Mouse (Mus musculus) small intestine, adult 10 weeks (tissue): ENCODE results near the gene Bud31. TPM values are rescaled to one million over a fixed set of nuclear protein-coding genes. Genes with fewer than 3 reads are reported as not detected.

Experiments
- polyA plus RNA-seq: library from polyadenylated mRNA; stranded (reverse); fragments of 350-450 nt; fragmentation: Illumina TruSeq; extraction: RNeasy Lipid Tissue Mini Kit (QIAGEN cat#74804); gene quantifications from one replicate; pipeline ENCODE4 v1.2.3, GENCODE M21; 2014; ENCODE audit warnings: low replicate concordance

Bud31 gene
- polyA plus RNA-seq: 258 TPM

GRCm38 (mm10) chr5:145139571-145140519 is at the start of gene Bud31, which contains the start of gene Pdap1:
Gene Bud31 (plus strand): TSS chr5:145140362.
Gene Pdap1 (minus strand): TSS chr5:145140238.

GRCm38 (mm10) chr5:145114071-145114605 is 26.0 kb upstream of the Bud31 start, which contains the start of gene Arpc1b:
Gene Arpc1b (plus strand): TSS chr5:145114215.

DNA sequence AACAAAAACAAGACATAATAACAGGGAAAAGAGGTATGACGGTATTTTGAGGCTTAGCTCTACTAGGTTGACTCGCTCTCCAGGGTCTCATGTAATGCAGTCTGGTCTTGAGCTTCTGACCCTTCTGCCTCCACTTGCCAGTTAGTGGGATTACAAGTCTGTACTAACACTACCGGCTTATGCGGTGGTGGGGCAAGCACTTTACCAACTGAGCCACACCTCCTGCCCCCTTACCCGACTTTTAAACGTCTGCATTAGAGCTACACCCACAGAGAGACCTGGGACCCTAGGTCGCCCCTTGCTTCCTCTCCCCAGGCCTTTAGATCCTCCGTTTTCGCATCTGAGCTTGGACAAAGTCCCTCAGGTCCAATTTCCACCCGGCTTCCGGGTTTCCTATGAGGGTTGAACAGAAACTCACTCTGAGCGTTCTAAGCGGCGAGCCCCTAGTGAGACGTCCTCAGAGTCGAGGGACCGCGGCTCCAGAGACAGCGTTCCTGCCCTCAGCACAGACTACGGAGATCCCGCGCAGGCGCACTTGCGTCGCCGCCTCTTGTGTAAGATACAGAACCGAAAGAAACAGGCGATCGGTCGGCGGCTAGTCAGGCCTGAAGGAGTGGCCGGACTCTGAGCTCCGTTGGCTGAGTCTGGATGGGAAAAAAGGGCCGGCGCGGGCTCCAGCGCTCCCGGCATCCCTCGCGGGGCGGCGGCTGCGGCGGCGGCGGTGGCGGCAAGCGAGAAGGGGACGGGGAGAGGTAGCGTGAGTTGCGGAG is 26.6 kb downstream of the Bud31 start, which contains the start of the genes Ptcd1 and Cpsf4:
Gene Ptcd1, minus strand, starts transcription at position 573 of the 770 bp plus-strand sequence.
Gene Cpsf4, plus strand, starts transcription at position 678 of the 770 bp plus-strand sequence.

DNA sequence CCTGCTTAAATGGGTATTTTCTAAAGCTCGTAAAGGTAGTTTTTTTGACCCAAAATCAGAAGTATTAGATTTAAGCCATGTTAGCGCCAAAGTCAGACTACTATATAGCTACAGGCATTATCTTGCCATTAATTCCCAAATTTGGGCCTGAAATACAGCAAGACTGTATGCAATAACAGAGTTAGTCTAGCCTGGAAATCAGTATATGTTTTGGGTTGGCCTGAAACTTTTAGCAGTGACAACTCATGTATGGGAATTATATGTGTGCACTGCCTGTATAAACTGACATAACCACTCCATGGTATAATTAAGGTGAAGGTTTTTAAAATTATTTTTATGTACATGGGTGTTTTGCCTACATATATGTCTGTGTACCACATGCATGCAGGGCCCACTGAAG is 51.8 kb downstream of the Bud31 start, which contains the start of gene Atp5j2:
Gene Atp5j2, minus strand, starts transcription at position 101 of the 400 bp plus-strand sequence.

Other genes starting within 250 kb of the Bud31 start
- gene Smurf1, start 174.5 kb upstream of the Bud31 start, polyA plus RNA-seq: 5.8 TPM
- not detected for gene Gm4871, start 107.6 kb upstream of the Bud31 start, polyA plus RNA-seq
- not detected for gene 1700018F24Rik, start 97.4 kb upstream of the Bud31 start, polyA plus RNA-seq
- gene Arpc1a, start 56.5 kb upstream of the Bud31 start, polyA plus RNA-seq: 17.5 TPM
- not detected for gene Kpna7, start 56.3 kb upstream of the Bud31 start, polyA plus RNA-seq
- gene Arpc1b, start 26.1 kb upstream of the Bud31 start, polyA plus RNA-seq: 76.0 TPM
- 17.9 TPM for gene Pdap1, start 124 bp upstream of the Bud31 start, polyA plus RNA-seq
- gene Ptcd1, start 26.7 kb downstream of the Bud31 start, polyA plus RNA-seq: 0.59 TPM
- 2.2 TPM for gene Cpsf4, start 26.9 kb downstream of the Bud31 start, polyA plus RNA-seq
- gene Atp5j2, start 51.7 kb downstream of the Bud31 start, polyA plus RNA-seq: 10.2 TPM
- 2.5 TPM for gene Zkscan14, start 61.5 kb downstream of the Bud31 start, polyA plus RNA-seq
- 6.4 TPM for gene Zkscan5, start 64.2 kb downstream of the Bud31 start, polyA plus RNA-seq
- gene Zfp655, start 91.4 kb downstream of the Bud31 start, polyA plus RNA-seq: 89.0 TPM
- not detected for gene Zscan25, start 140.1 kb downstream of the Bud31 start, polyA plus RNA-seq
- gene Cyp3a57, start 204.9 kb downstream of the Bud31 start, polyA plus RNA-seq: not detected